Mouse (Mus musculus): ENCODE data around the gene Zfp526. TPM values are rescaled to one million over a fixed set of nuclear protein-coding genes. Genes with fewer than 3 reads are reported as not detected.

Gene Zfp526
- 13.4 and 14.1 TPM in 2 replicates for polyA plus RNA-seq (2012; rRNA removed)

GRCm38 (mm10) chr7:25221102-25221883, at the start of gene Zfp526:
Zfp526 (plus strand) TSS chr7:25221425.

GRCm38 (mm10) chr7:25179606-25180161, 41.5 kb upstream of the Zfp526 start, which contains the start of gene Pou2f2:
Pou2f2 (minus strand) TSS chr7:25179726.

GRCm38 (mm10) chr7:25220457-25221101, 646 bp upstream of the Zfp526 start, which contains the start of gene Dedd2:
Dedd2 (minus strand) TSS chr7:25220615.

GRCm38 (mm10) chr7:25237249-25238014, 16.2 kb downstream of the Zfp526 start, which contains the start of gene Gsk3a:
Gsk3a (minus strand) TSS chr7:25237851.

GRCm38 (mm10) chr7:25250141-25250972, 29.1 kb downstream of the Zfp526 start, which contains the start of gene Erf:
Erf (minus strand) TSS chr7:25250761.

DNA sequence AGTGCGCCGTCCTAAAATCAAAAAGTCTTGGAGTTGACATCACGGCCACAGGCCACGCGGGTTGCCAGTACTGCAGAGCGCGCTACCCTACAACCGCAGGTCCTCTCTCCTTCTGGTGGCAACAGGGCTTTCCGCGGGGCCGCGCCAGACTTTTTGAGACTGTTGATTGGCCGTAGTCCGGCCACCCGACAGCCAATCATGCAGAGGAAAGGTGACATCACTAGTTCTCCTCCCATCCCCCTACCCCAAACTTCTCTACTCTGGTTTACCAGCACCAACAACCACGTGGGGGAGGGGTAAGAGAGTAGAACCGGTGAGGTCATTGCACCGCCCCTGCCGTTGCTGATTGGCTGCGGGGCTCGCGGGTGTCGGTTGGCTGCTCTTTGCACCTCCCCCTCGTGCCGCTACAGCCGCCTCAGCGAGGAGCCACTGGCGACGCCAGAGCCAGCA, 46.1 kb downstream of the Zfp526 start, which contains the start of gene Cic:
Cic (plus strand) TSS at position 404 of the 450 bp plus-strand sequence.

Other genes with a start within 250 kb of the Zfp526 start
- 374 and 519 TPM in 2 replicates for gene Rabac1, start 248.7 kb upstream of the Zfp526 start, polyA plus RNA-seq (2012; rRNA removed)
- gene Atp1a3, start 215.5 kb upstream of the Zfp526 start, polyA plus RNA-seq (2012; rRNA removed) = 1.3 and 1.8 TPM in 2 replicates
- 30.4 and 31.0 TPM in 2 replicates for gene Grik5, start 149.1 kb upstream of the Zfp526 start, polyA plus RNA-seq (2012; rRNA removed)
- 45.3 and 46.0 TPM in 2 replicates for gene Zfp574, start 148.9 kb upstream of the Zfp526 start, polyA plus RNA-seq (2012; rRNA removed)
- gene Pou2f2, start 41.7 kb upstream of the Zfp526 start, polyA plus RNA-seq (2012; rRNA removed) = 2.7 and 3.4 TPM in 2 replicates
- 83.3 and 98.6 TPM in 2 replicates for gene Dedd2, start 810 bp upstream of the Zfp526 start, polyA plus RNA-seq (2012; rRNA removed)
- gene Gsk3a, start 16.4 kb downstream of the Zfp526 start, polyA plus RNA-seq (2012; rRNA removed) = 120 and 151 TPM in 2 replicates
- 42.5 and 52.2 TPM in 2 replicates for gene Erf, start 29.3 kb downstream of the Zfp526 start, polyA plus RNA-seq (2012; rRNA removed)
- 59.1 and 73.7 TPM in 2 replicates for gene Cic, start 46.3 kb downstream of the Zfp526 start, polyA plus RNA-seq (2012; rRNA removed)
- 223 and 250 TPM in 2 replicates for gene Pafah1b3, start 76.6 kb downstream of the Zfp526 start, polyA plus RNA-seq (2012; rRNA removed)
- not detected in 2 replicates for gene Prr19, start 80.0 kb downstream of the Zfp526 start, polyA plus RNA-seq (2012; rRNA removed)
- 0.59 and 0.71 TPM in 2 replicates for gene Tmem145, start 84.7 kb downstream of the Zfp526 start, polyA plus RNA-seq (2012; rRNA removed)
- gene Megf8, start 95.7 kb downstream of the Zfp526 start, polyA plus RNA-seq (2012; rRNA removed) = 41.9 and 44.2 TPM in 2 replicates
- 0.77 TPM in 1 of 2 replicates, not detected in the other for gene Cnfn, start 148.3 kb downstream of the Zfp526 start, polyA plus RNA-seq (2012; rRNA removed)
- 26.7 and 33.9 TPM in 2 replicates for gene Lipe, start 177.3 kb downstream of the Zfp526 start, polyA plus RNA-seq (2012; rRNA removed)
- not detected in 2 replicates for gene Cxcl17, start 191.5 kb downstream of the Zfp526 start, polyA plus RNA-seq (2012; rRNA removed)